Mouse (Mus musculus): Measurements from ENCODE around the gene Slc30a6. TPM values are rescaled to one million over a fixed set of nuclear protein-coding genes. Genes with fewer than 3 reads are reported as not detected.
"Not testable (repeated sequence)": the region's sequence is repeated elsewhere in the genome, so short reads cannot be mapped to it uniquely, and the experiment has no call there.

Slc30a6 gene
- polyA plus RNA-seq, 1 experiment from 2014 or later, result 39.2 TPM

DNA sequence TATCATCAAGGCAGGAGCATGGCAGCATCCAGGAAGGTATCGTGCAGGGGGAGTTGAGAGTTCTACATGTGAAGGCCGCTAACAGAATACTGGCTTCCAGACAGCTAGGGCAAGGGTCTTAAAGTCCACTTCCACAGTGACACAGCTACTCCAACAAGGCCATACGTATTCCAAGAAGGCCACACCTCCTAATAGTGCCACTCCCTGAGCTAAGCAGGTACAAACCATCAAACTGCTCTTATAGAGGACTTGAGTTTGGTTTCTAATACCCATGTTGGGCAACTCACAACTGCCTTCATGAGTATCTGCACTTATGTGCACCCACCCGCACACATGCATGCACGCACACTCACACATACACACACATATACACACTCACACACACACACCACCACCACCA lies 61.4 kb downstream of the Slc30a6 start:
- no peaks in the 10 kb centered on the region for H3K4me1 ChIP-seq
- DNase-seq (ENCODE audit: low spot score), result no peak
- H3K27ac ChIP-seq, result no peak overlapping the region
- H3K36me3 ChIP-seq, result no peaks in the 10 kb centered on the region
- no peaks in the 10 kb centered on the region for H3K9me3 ChIP-seq (replicated peaks)
- no peaks in the 10 kb centered on the region for H3K27me3 ChIP-seq (ENCODE audit: low read depth, poor library complexity, severe bottlenecking)
- WGBS, result 94% methylated on average over 5 of the region's 5 CpGs
- no peak overlapping the region for H3K4me3 ChIP-seq

DNA sequence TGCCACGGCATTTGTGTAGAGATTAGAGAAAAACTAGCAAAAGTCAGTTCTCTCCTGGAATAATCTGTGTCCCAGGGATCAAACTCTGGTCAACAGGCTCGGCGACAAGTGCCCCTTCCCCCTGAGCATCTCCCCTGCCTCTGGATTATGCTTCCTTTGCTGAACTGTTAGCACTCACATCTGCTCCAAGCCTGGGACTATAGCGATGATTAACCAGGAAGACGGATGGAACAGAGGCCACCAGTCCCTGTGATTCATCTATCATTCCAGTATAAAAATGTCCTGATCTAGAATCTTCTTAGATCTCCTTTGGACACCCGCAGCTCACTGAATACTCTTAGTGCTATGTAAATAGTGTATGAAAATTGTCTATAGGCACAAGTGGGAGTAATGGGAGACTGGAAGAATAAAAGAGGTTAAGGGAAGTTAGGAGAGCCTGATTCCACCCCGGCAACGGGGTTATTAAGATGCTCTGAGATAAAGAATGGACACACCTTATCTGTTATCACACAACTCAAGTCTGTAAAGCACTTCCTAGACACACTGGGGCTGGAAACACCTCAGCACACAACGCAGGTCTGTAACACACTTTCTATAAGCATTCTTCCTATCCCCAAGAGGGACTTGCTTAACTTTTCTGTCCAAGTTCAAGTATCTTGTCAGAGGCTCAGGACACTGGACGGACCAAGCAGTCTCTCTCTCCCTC lies 62.7 kb downstream of the Slc30a6 start:
- Histone ChIP-seq H3K9me3 (replicated peaks) (no peaks in the 10 kb centered on the region), H3K4me3 (no peak overlapping the region), H3K27ac (no peak overlapping the region), H3K4me1 (no peaks in the 10 kb centered on the region), H3K27me3 (ENCODE audit: low read depth, poor library complexity, severe bottlenecking) (no peaks in the 10 kb centered on the region), H3K36me3 (no peaks in the 10 kb centered on the region)
- WGBS, result 82% methylated on average over 10 of the region's 10 CpGs
- DNase-seq (ENCODE audit: low spot score), result no peak

DNA sequence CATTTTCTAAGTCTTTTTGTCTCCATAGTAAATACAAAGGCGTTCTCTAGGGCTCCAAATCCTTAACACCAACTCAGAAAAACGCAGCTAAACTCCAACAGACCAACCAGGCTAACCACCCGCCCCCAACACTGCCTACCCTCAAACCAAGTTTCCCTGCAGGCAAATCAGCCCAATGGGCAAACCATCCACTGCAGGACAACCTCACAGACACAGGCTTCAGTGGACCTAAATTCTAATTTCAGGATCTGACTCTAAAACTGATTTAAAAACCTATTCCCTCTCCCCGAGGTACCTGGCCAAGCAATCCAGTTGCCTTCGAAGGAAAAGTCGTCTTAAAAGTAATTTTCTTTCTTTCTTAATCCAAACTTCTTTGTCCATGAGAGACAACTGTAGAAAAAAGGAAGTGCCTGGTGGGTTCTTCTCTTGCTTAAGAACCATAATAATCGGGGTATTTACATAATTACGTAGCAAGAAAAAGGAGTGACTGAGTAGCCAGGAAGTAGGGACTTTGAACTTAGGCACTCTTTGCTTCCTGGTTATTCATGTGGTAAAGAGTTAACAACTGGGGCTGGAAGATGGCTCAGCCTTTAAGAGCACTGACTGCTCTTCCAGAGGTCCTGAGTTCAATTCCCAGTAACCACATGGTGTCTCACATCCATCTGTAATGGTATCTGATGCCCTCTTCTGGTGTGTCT lies 63.5 kb downstream of the Slc30a6 start, which contains the start of gene Nlrc4:
Gene Nlrc4, minus strand, starts transcription at position 432 of the 698 bp plus-strand sequence.
- Histone ChIP-seq H3K9me3 (replicated peaks) (no peaks in the 10 kb centered on the region), H3K27me3 (ENCODE audit: low read depth, poor library complexity, severe bottlenecking) (no peaks in the 10 kb centered on the region), H3K4me3 (no peak within 1 kb of the TSS), H3K4me1 (no peaks in the 10 kb centered on the region), H3K36me3 (no peaks in the 10 kb centered on the region), H3K27ac (no peak within 1 kb of the TSS)
- whole genome bisulfite sequencing, result 62% methylated on average over 8 of the region's 8 CpGs
- DNase-seq (ENCODE audit: low spot score), result no peak

DNA sequence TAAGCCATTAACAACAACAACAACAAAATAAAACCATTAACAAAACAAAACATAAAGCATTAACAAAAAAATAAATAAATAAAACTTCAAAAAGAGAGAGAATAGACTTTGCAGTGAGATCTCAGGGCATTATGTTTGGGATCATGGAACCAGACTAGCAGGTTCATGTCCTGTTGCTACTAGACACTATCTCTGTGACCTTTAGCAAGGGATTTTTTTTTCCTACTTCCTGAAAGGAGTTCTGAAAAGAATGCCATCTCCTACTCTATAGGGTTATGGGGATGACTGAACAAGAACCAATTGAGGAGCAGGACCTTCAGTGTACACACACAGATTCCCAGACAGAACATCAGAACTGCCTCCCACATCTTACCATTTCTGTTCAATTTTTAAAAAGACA lies 68.1 kb downstream of the Slc30a6 start:
- no peaks in the 10 kb centered on the region for H3K4me1 ChIP-seq
- no peak for DNase-seq (ENCODE audit: low spot score)
- H3K27me3 ChIP-seq (ENCODE audit: low read depth, poor library complexity, severe bottlenecking), result no peaks in the 10 kb centered on the region
- no peak overlapping the region for H3K27ac ChIP-seq
- no peak overlapping the region for H3K4me3 ChIP-seq
- no peaks in the 10 kb centered on the region for H3K36me3 ChIP-seq
- no peaks in the 10 kb centered on the region for H3K9me3 ChIP-seq (replicated peaks)

DNA sequence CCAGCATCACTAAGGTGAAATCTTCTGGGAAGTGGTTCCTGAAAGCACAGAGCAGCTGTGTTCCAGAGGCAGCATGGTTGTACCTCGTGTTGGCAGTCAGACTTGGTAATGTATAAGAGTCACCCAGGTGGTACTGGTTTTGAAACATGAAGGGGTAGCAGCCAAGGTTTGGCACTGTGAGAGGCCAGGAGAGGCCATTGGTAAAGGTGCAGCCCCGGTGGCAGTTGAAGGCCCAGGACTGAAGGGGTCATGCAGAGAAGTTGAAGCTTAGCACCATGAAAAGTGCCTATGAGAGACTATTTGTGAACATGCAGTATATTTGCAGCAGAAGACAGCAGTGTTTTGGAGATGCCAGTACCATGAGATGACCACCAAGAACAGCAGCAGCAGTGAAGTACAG lies 72.6 kb downstream of the Slc30a6 start:
- not testable (repeated sequence) for H3K36me3 ChIP-seq; H3K9me3 ChIP-seq (replicated peaks); DNase-seq (ENCODE audit: low spot score); H3K27me3 ChIP-seq (ENCODE audit: low read depth, poor library complexity, severe bottlenecking); H3K27ac ChIP-seq; H3K4me3 ChIP-seq; H3K4me1 ChIP-seq
- WGBS, result 91% methylated on average over 2 of the region's 2 CpGs

DNA sequence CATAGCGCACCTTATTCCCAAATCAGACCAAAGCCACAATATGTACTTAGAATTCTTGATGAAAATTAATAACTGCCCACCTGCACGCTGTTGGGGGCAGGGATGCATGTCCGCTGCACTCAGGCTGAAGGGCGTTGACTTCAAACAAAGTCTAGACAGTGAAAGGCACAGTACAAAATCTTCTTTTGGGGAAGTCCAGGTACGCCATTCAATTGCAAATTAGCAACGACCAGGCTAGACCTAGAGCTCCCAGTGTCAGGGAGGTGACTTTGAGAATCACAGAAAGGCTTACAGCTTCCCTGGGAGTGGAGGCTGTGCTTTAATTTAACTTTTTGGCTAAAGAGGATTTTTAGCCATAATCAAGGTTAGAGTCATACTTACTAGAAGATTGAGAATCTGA lies 74.7 kb downstream of the Slc30a6 start:
- H3K9me3 ChIP-seq (replicated peaks); H3K4me1 ChIP-seq; DNase-seq (ENCODE audit: low spot score); H3K36me3 ChIP-seq; H3K27me3 ChIP-seq (ENCODE audit: low read depth, poor library complexity, severe bottlenecking); H3K27ac ChIP-seq; H3K4me3 ChIP-seq: not testable (repeated sequence)
- 83% methylated on average over 6 of the region's 6 CpGs for WGBS

Other genes with a start within 250 kb of the Slc30a6 start
- 94.8 and 96.7 TPM in 2 replicates for gene Memo1, start 100.1 kb upstream of the Slc30a6 start, polyA plus RNA-seq (2016; fragmentation: Nextera tagmentation; extraction: Ambion mirVana)
- gene Dpy30, start 71.7 kb upstream of the Slc30a6 start, polyA plus RNA-seq (2016; fragmentation: Nextera tagmentation; extraction: Ambion mirVana), result 262 and 302 TPM in 2 replicates
- gene Spast, start 56.6 kb upstream of the Slc30a6 start, polyA plus RNA-seq (2016; fragmentation: Nextera tagmentation; extraction: Ambion mirVana), result 17.6 and 19.4 TPM in 2 replicates
- 0.19 and 0.25 TPM in 2 replicates for gene Nlrc4, start 63.5 kb downstream of the Slc30a6 start, polyA plus RNA-seq (2016; fragmentation: Nextera tagmentation; extraction: Ambion mirVana)
- gene Yipf4, start 93.9 kb downstream of the Slc30a6 start, polyA plus RNA-seq (2016; fragmentation: Nextera tagmentation; extraction: Ambion mirVana), result 30.0 and 31.2 TPM in 2 replicates
- 84.3 and 88.7 TPM in 2 replicates for gene Birc6, start 132.7 kb downstream of the Slc30a6 start, polyA plus RNA-seq (2016; fragmentation: Nextera tagmentation; extraction: Ambion mirVana)

All from limb, embryonic 10.5 days (tissue).